Mouse (Mus musculus) spleen, adult 2 months (tissue): Measurements from ENCODE around the gene Arhgef2. TPM values are rescaled to one million over a fixed set of nuclear protein-coding genes. Genes with fewer than 3 reads are reported as not detected.

ENCODE experiments used
- DNase-seq, 2 experiments: peaks; one replicate each; pipeline versions ENCODE4 v3.0.0 to v3.0.0-alpha.2; 2012 to 2021; ENCODE audit warnings: low spot score in 2 of 2, low read depth in 1 of 2
- H3K27ac ChIP-seq: fragments of 200-500 bp; 2 replicates; pipeline ENCODE4 v1.5.1; 2012; ENCODE audit warnings: low read length, inconsistent platforms; ENCODE audit not compliant: insufficient read depth
- H3K27me3 ChIP-seq: fragments of 200-500 bp; 2 replicates; pipeline ENCODE4 v1.6.1; 2012; ENCODE audit warnings: mild to moderate bottlenecking, moderate library complexity, low read length, inconsistent platforms; ENCODE audit not compliant: control insufficient read depth, insufficient read depth
- H3K36me3 ChIP-seq: fragments of 200-500 bp; 2 replicates; pipeline ENCODE4 v1.6.1; 2012; ENCODE audit warnings: mild to moderate bottlenecking, low read length, inconsistent platforms; ENCODE audit not compliant: control insufficient read depth, insufficient read depth
- H3K4me1 ChIP-seq: fragments of 200-500 bp; 2 replicates; pipeline ENCODE4 v1.6.1; 2011; ENCODE audit warnings: inconsistent platforms; ENCODE audit not compliant: control insufficient read depth, insufficient read depth, insufficient read length
- H3K4me3 ChIP-seq: fragments of 200-500 bp; 2 replicates; pipeline ENCODE4 v1.5.1; 2011; ENCODE audit warnings: mild to moderate bottlenecking, inconsistent platforms; ENCODE audit not compliant: insufficient read depth, insufficient read length; ENCODE audit errors: extremely low read depth
- CTCF ChIP-seq: fragments of 200-500 bp; IDR thresholded peaks from 2 replicates; pipeline ENCODE4 v1.5.1; 2011; ENCODE audit warnings: mild to moderate bottlenecking, inconsistent platforms; ENCODE audit not compliant: insufficient read depth, insufficient read length, insufficient replicate concordance; ENCODE audit errors: extremely low read depth
- POLR2A ChIP-seq: fragments of 200-500 bp; IDR thresholded peaks from 2 replicates; pipeline ENCODE4 v1.6.1; 2011; ENCODE audit warnings: low read depth, low read length, inconsistent platforms
- WGBS: fragments of 180-500 bp; shearing (Covaris S2); methylation state at CpG from one replicate; pipeline ENCODE4 v1.1.7; 2018; 5-methylcytosine and 5-hydroxymethylcytosine counted together
- polyA plus RNA-seq: library from polyadenylated mRNA; depleted of rRNA; stranded (reverse); fragments of >200 nt; gene quantifications from 2 replicates; pipeline ENCODE4 v1.2.3, GENCODE M21; 2012

Arhgef2 gene
- polyA plus RNA-seq, 1 experiment = 146 TPM

DNA sequence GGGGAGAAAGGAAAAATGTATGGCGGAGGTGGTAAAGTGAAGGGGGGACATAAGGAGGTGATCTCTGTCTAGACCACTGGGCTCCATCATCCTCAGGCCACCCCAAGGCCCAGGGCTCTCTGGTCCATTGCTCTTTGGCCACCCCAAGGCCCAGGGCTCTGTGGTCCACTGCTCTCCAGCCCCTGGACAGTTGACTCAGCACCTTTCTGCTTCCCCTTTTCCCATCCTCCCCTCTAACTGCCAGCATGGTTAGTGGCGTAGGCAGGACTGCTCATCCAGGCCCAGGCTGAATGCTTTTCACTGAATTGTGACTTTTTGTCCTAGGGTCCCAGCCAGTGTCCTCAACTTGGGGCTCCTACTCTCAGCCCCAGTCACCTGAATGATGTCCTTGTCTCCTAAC, 21.8 kb downstream of the Arhgef2 start:
- Histone ChIP-seq H3K27me3 (no peaks in the 10 kb centered on the region), H3K4me1 (peaks cover 32% of the 10 kb centered on the region; the same call in 1 of the 2 replicates), H3K36me3 (peaks cover 37% of the 10 kb centered on the region), H3K27ac (no peak overlapping the region), H3K4me3 (no peak overlapping the region)
- peak in 1 of 2 experiments; percentile 3 for DNase-seq
- 82% methylated on average over 2 of the region's 2 CpGs for WGBS
- no peak for TF ChIP-seq CTCF
- no peak for TF ChIP-seq POLR2A

DNA sequence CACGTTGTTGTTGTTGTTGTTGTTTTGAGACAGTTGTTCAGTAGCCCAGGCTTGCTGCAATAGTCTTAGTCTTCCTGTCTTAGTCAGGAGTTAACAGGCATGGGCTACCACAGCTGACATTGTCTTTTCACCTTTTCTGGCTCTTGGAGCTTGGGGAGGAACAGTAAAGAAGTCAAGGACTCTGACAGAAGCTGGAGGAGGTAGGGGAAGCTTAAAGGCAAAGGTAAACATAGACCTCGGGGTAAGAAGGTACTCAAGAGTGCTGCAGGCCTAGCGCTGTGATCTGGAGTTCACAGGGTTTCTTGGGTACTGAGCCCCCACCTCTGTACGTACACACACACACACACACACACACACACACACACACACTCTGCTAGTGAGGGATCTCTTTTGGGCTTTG, 23.0 kb downstream of the Arhgef2 start:
- WGBS = 55% methylated on average over 4 of the region's 4 CpGs
- peaks cover 48% of the 10 kb centered on the region for H3K36me3 ChIP-seq
- TF ChIP-seq POLR2A (no peak), CTCF (no peak)
- no peak overlapping the region for H3K4me3 ChIP-seq
- H3K27ac ChIP-seq = no peak overlapping the region
- peaks cover 29% of the 10 kb centered on the region; the same call in 1 of the 2 replicates for H3K4me1 ChIP-seq
- H3K27me3 ChIP-seq = no peaks in the 10 kb centered on the region
- no peak for DNase-seq

DNA sequence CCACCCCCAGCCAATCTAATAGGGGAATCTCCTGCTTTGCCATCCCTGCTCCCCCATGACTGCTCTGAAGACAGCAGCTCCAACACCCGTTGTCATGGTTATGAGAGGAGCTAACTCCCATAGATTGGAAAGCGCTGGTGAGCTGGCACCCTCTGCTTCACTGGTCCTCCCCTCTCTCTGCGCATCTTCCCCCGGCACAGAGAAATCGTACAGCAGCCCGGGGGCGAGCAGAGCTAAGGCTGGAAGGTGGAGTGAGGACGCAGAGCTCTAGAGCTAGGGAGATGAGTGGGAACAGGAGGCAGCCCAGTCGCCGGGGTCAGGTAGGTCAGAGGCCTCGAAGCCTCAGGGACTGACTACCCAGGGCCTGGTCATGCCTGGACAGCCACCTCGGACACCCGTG, 23.5 kb downstream of the Arhgef2 start:
- peaks cover 26% of the 10 kb centered on the region; the same call in 1 of the 2 replicates for H3K4me1 ChIP-seq
- TF ChIP-seq CTCF (no peak), POLR2A (no peak)
- H3K27me3 ChIP-seq = no peaks in the 10 kb centered on the region
- WGBS = 81% methylated on average over 13 of the region's 13 CpGs
- no peak overlapping the region for H3K27ac ChIP-seq
- no peak overlapping the region for H3K4me3 ChIP-seq
- DNase-seq = peak in 1 of 2 experiments; percentile 2
- H3K36me3 ChIP-seq = peaks cover 52% of the 10 kb centered on the region

DNA sequence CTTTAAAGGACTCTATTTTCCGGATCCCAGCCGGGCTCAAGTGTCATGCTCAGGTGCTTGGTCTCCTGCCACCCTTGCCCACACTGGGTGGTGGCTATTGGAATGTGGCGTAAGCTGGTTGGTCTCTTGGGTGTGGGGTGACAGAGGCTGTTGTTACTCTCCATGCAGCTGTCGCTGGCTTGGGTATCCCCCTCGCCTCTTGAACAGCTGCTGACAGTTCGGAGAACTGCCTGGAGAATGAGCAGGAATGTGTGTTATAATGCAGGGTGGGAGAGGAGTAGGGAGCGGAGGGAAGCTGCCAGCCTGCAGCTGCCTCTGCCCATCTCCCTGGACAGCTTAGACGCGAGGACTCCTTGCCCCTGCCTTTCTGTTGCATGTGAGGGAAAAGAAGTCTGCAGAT, 24.3 kb downstream of the Arhgef2 start:
- H3K27me3 ChIP-seq = no peaks in the 10 kb centered on the region
- no peak for DNase-seq
- H3K36me3 ChIP-seq = peaks cover 59% of the 10 kb centered on the region
- WGBS = 81% methylated on average over 9 of the region's 9 CpGs
- H3K4me1 ChIP-seq = peaks cover 19% of the 10 kb centered on the region; the same call in 1 of the 2 replicates
- TF ChIP-seq CTCF (no peak), POLR2A (no peak)
- H3K4me3 ChIP-seq = no peak overlapping the region
- no peak overlapping the region for H3K27ac ChIP-seq

DNA sequence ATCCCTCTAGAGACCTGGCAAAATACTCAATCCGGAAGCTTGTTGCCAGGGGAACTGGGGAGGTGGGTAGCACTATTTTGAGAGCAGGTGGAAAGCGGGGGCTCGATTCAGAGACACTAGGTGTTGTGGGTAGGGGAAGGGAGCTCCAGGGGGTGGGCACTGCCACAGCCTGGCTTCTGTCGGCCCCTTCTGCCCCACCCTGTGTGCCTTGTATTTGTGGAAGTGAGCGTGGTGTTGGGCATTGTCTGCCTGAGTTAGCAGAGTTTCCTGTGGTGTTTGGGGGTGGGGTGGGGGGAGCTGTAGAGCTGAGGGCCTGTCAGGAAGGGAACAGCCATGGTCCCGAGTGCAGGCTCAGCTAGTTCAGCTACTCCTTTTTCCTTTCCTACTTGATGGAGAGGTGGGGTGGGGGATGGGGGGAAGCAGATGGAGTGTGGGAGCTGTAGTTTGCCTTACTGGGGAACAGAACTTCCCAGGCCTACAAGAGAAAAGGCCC, 25.1 kb downstream of the Arhgef2 start:
- no peak for DNase-seq
- H3K4me3 ChIP-seq = no peak overlapping the region
- H3K27me3 ChIP-seq = no peaks in the 10 kb centered on the region
- TF ChIP-seq POLR2A (no peak), CTCF (no peak)
- H3K4me1 ChIP-seq = peaks cover 18% of the 10 kb centered on the region; the same call in 1 of the 2 replicates
- 28% methylated on average over 6 of the region's 6 CpGs for WGBS
- 0 out of 2 replicates have a peak overlapping the region, but pooled peaks have one; percentile 1 for H3K27ac ChIP-seq
- H3K36me3 ChIP-seq = peaks cover 65% of the 10 kb centered on the region

DNA sequence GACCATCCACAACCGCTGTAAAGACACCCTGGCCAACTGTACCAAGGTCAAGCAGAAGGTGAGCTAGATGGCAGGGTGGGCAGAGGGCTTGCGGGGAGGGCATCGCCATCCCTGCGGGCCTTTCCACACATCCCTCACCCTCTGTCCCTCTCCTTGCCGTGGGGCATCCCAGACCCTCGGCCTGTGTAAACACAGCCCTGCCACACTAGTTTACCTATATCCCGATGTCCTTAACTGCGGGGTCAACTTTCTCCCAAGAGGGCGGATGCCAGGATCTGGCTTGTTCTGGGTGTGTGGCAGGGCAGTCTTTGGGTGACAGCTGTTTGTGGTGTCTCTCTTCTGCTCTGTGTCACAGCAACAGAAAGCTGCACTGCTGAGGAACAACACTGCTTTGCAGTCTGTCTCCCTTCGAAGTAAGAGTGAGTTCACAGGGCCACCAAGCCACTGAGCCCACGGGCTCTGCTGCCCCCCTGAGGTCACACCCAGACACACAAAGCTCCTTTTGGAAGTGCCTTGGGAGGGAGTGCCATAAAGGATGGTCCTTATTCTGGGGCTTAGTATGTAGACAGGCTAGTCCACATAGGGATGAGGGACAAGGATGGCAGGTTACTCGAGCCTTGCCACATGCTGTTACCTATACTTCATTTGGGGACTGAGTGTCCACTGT, 26.3 kb downstream of the Arhgef2 start:
- H3K27me3 ChIP-seq = no peaks in the 10 kb centered on the region
- H3K4me1 ChIP-seq = peaks cover 11% of the 10 kb centered on the region; the same call in 1 of the 2 replicates
- TF ChIP-seq CTCF = peak; percentile 63; the same call in 1 of the 2 replicates
- TF ChIP-seq POLR2A = no peak
- no peak overlapping the region for H3K27ac ChIP-seq
- no peak overlapping the region for H3K4me3 ChIP-seq
- DNase-seq = no peak
- 82% methylated on average over 12 of the region's 12 CpGs for WGBS
- H3K36me3 ChIP-seq = peaks cover 73% of the 10 kb centered on the region

DNA sequence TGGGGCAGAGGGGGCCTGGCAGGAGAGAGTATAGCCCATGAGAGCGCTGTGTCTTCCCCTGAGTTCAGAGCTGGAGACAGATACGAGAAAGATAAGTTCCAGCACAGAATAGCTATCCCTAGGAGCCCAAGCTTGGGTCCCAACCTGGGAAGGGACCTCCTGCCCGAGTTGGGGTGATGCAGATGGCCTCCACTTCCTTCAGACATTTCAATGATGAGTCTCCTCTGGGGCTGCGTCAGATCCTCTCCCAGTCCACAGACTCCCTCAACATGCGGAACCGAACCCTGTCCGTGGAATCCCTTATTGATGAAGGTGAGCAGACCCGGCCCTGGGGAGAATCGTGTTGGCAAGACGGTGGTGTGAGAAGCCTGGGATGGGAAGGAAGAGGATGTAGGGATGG, 27.3 kb downstream of the Arhgef2 start:
- Histone ChIP-seq H3K36me3 (peaks cover 76% of the 10 kb centered on the region), H3K4me1 (peaks cover 9% of the 10 kb centered on the region; the same call in 1 of the 2 replicates), H3K27me3 (no peaks in the 10 kb centered on the region), H3K4me3 (no peak overlapping the region), H3K27ac (no peak overlapping the region)
- TF ChIP-seq POLR2A = no peak
- no peak for TF ChIP-seq CTCF
- DNase-seq = no peak
- 93% methylated on average over 10 of the region's 10 CpGs for WGBS
